Mouse (Mus musculus) testis, adult 2 months (tissue): Measurements from ENCODE around the gene Msn. TPM values are rescaled to one million over a fixed set of nuclear protein-coding genes. Genes with fewer than 3 reads are reported as not detected.
"Not testable (repeated sequence)": the region's sequence is repeated elsewhere in the genome, so short reads cannot be mapped to it uniquely, and the experiment has no call there.

Source experiments
- H3K27ac ChIP-seq: fragments of 200-500 bp; 2 replicates; pipeline ENCODE4 v1.5.1; 2012; ENCODE audit warnings: low read depth, low read length; ENCODE audit not compliant: control insufficient read depth, insufficient read depth
- H3K27me3 ChIP-seq: fragments of 200-500 bp; 2 replicates; pipeline ENCODE4 v1.6.1; 2012; ENCODE audit warnings: mild to moderate bottlenecking, low read length, moderate library complexity; ENCODE audit not compliant: control insufficient read depth, insufficient read depth
- H3K36me3 ChIP-seq: fragments of 200-500 bp; 2 replicates; pipeline ENCODE4 v1.6.1; 2012; ENCODE audit warnings: mild to moderate bottlenecking, low read length; ENCODE audit not compliant: control insufficient read depth, insufficient read depth
- H3K4me1 ChIP-seq: fragments of 200-500 bp; 2 replicates; pipeline ENCODE4 v1.6.1; 2012; ENCODE audit warnings: low read length; ENCODE audit not compliant: control insufficient read depth, insufficient read depth
- H3K4me3 ChIP-seq: fragments of 200-500 bp; 2 replicates; pipeline ENCODE4 v1.5.1; 2012; ENCODE audit warnings: low read depth, mild to moderate bottlenecking, low read length, moderate library complexity, mixed read lengths; ENCODE audit not compliant: control insufficient read depth
- CTCF ChIP-seq: fragments of 200-500 bp; IDR thresholded peaks from 2 replicates; pipeline ENCODE4 v1.5.1; 2012; ENCODE audit warnings: low read depth, mild to moderate bottlenecking, inconsistent platforms, low read length, moderate library complexity; ENCODE audit not compliant: control insufficient read depth, insufficient read depth, insufficient replicate concordance
- POLR2A ChIP-seq: fragments of 200-500 bp; IDR thresholded peaks from 2 replicates; pipeline ENCODE4 v1.6.1; 2012; ENCODE audit warnings: low read depth, mild to moderate bottlenecking, inconsistent platforms, low read length, moderate library complexity; ENCODE audit not compliant: control insufficient read depth
- polyA plus RNA-seq: library from polyadenylated mRNA; depleted of rRNA; stranded (reverse); fragments of >200 nt; gene quantifications from 2 replicates; pipeline ENCODE4 v1.2.3, GENCODE M21; 2012

Msn gene
- polyA plus RNA-seq, 1 experiment: 3.1 TPM

DNA sequence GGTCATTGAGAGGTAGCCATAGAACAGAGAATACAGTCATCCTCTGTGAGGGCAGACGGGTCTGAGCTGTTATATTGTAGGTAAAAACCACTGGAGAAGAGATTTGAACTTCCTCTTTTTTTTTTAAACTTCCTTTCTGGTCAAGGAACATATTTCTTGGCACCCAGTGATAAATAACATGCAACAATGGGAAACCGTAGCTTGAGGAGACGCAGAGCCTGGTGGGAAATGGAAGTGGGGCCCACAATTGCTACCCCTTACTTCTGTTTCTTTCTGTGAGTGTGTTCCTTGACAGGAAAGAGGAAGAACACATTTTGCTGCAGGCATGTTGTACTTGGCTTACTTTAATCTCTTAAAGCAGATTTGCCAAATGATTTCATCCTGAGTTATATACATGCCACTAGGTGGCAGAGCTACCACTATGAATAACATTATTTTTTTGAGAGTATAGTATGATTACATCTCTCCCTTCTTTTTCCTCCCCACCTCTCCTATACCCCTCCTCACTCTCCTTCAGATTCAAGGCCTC, 49.2 kb downstream of the Msn start:
- Histone ChIP-seq H3K36me3 (no peaks in the 10 kb centered on the region), H3K4me3 (no peak overlapping the region), H3K27ac (no peak overlapping the region), H3K4me1 (no peaks in the 10 kb centered on the region), H3K27me3 (no peaks in the 10 kb centered on the region)
- no peak for TF ChIP-seq CTCF
- no peak for TF ChIP-seq POLR2A

DNA sequence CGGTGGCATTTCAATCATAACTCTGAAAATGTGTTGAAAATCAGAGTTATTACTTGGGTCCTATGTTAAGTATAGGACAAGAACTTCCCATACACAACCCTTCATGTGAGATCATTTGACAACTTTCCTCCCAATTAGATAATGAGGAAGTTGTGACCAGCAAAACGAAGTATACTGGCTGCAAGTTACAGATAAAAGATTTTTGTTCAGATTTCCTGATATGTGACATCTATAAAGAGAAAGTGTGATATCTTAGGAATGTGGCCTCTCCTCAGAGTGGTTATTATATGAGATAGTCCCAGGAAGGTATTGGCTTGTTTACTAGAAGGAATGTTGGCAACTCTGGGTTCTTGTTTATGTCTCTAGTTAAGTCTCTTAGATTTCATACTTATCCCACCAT, 52.4 kb downstream of the Msn start:
- no peak overlapping the region for H3K4me3 ChIP-seq
- no peaks in the 10 kb centered on the region for H3K27me3 ChIP-seq
- H3K27ac ChIP-seq: no peak overlapping the region
- H3K4me1 ChIP-seq: no peaks in the 10 kb centered on the region
- no peaks in the 10 kb centered on the region for H3K36me3 ChIP-seq
- TF ChIP-seq POLR2A: no peak
- no peak for TF ChIP-seq CTCF

- Histone ChIP-seq H3K27me3 (no peaks in the 10 kb centered on the region), H3K27ac (no peak overlapping the region), H3K4me1 (no peaks in the 10 kb centered on the region), H3K4me3 (no peak overlapping the region), H3K36me3 (no peaks in the 10 kb centered on the region)
- TF ChIP-seq CTCF (no peak), POLR2A (no peak)
These were observed 57.5 kb downstream of the Msn start for GRCm38 (mm10) chrX:96153362-96153761.

DNA sequence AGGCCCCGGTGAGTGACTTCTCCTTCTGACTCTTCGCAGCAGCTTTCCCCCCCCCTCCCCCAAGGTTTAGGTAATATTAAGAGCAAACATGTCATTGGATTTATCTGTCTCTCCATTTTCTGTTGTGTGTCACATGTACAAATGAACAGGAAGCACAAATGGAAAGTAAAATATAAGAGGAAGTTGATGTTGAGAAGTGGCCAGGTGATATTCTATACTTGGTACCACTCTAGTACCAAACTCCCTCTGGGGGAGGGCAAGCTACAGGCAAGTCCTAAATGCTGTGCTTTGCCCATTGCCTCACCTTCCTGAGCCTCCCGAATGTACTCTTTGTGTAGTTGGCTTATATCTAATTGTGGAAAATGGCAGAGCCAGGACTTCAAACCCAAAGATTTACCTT, 62.1 kb downstream of the Msn start:
- no peak for TF ChIP-seq POLR2A
- no peak for TF ChIP-seq CTCF
- no peak overlapping the region for H3K27ac ChIP-seq

GRCm38 (mm10) chrX:96162571-96162970, 66.7 kb downstream of the Msn start:
- Histone ChIP-seq H3K4me3 (no peak overlapping the region), H3K36me3 (no peaks in the 10 kb centered on the region), H3K27me3 (no peaks in the 10 kb centered on the region), H3K4me1 (no peaks in the 10 kb centered on the region), H3K27ac (no peak overlapping the region)
- TF ChIP-seq CTCF (no peak), POLR2A (no peak)

More for the DNA sequence above, 62.1 kb downstream of the Msn start:
- no peaks in the 10 kb centered on the region for H3K27me3 ChIP-seq
- no peaks in the 10 kb centered on the region for H3K36me3 ChIP-seq
- H3K4me3 ChIP-seq: no peak overlapping the region
- no peaks in the 10 kb centered on the region for H3K4me1 ChIP-seq

- Histone ChIP-seq H3K4me3 (no peak overlapping the region), H3K27ac (no peak overlapping the region), H3K36me3 (no peaks in the 10 kb centered on the region), H3K27me3 (no peaks in the 10 kb centered on the region), H3K4me1 (no peaks in the 10 kb centered on the region)
- TF ChIP-seq POLR2A (no peak), CTCF (no peak)
These were observed 76.0 kb downstream of the Msn start for GRCm38 (mm10) chrX:96171645-96172388.

GRCm38 (mm10) chrX:96178437-96178836, 82.6 kb downstream of the Msn start:
- TF ChIP-seq POLR2A (no peak), CTCF (no peak)
- no peak overlapping the region for H3K4me3 ChIP-seq

DNA sequence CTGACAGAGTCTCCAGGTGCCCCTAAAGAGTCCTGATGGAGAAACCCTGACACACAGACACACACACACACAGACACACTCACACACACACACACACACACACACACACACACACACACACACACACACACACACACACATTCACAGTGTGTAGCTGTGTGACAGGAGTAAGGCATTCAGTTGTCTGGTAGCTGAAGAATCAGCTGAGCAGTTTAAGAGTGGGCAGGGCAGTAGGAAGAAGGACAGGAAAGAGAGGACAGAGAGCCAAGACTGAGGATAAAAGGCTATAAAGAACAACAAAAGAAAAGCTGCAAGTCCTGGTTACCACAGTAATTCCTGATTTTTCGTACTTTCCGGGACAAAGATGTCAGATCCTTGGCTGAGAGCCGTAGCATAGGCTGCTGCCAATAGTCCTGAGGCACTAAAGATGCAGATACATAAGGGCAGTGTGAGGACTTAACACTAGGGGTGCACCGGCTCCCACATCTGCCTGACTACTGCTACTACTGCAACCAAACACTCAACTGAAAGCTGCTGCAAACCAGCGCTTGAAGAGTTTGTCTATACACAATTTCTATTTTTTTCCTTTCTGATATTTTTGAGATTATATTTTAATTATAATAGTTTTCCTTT, 88.4 kb downstream of the Msn start:
- no peak overlapping the region for H3K4me3 ChIP-seq
- TF ChIP-seq POLR2A (no peak), CTCF (no peak)
- H3K27me3 ChIP-seq: no peaks in the 10 kb centered on the region
- H3K27ac ChIP-seq: no peak overlapping the region
- no peaks in the 10 kb centered on the region for H3K4me1 ChIP-seq
- no peaks in the 10 kb centered on the region for H3K36me3 ChIP-seq

More at GRCm38 (mm10) chrX:96178437-96178836, 82.6 kb downstream of the Msn start:
- Histone ChIP-seq H3K36me3 (no peaks in the 10 kb centered on the region), H3K27ac (no peak overlapping the region), H3K4me1 (no peaks in the 10 kb centered on the region), H3K27me3 (no peaks in the 10 kb centered on the region)

GRCm38 (mm10) chrX:96205143-96205542, 109.3 kb downstream of the Msn start:
- H3K27me3 ChIP-seq, H3K27ac ChIP-seq, H3K4me1 ChIP-seq, H3K36me3 ChIP-seq, H3K4me3 ChIP-seq: not testable (repeated sequence)
